Mouse (Mus musculus): Measurements from ENCODE around the gene Ptcra.
"Not testable (repeated sequence)": the region's sequence is repeated elsewhere in the genome, so short reads cannot be mapped to it uniquely, and the experiment has no call there.

Gene Ptcra

GRCm38 (mm10) chr17:46763544-46763943 is at the start of gene Ptcra:
Gene Ptcra (minus strand): TSS chr17:46763712.
- DNase-seq (ENCODE audit: low spot score) = no peak

- DNase-seq (ENCODE audit: low spot score) = no peak
These were observed 48.9 kb upstream of the Ptcra start for GRCm38 (mm10) chr17:46812442-46812841.

- no peak for DNase-seq (ENCODE audit: low spot score)
These were observed 47.2 kb upstream of the Ptcra start for GRCm38 (mm10) chr17:46810672-46811071.

DNA sequence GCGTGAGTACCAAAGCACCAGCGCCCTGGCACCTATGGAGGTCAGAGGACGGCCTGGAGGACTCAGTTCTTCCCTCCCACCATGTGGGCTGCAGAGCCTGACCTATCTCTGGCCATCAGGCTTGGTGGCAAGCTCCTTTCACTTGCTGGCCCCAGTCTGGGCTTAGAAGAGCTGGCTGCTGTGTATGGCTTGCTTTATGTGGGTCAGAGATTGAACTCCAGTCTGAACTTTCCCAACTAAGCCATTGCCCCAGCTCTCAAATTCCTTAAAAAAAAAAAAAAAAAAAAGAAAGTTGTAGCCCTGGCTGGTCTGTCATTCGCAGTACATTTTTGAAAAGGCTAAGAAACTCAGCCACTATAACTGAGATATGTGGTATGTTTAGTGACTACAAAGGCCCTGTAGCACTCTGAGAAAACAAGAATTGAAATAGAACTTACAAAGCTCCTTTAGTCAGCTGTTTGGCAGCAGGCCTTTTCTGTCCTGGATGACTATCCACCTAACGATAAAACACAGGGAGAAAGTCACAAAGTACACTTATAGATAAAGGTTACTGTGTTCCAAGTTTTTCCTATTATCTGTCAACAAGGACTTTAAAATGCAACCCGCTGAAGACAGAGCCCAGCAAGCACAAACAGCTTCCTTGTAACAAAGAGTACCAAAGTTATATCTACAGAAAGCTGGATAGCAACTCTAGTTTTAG is 45.8 kb upstream of the Ptcra start:
- no peak for DNase-seq (ENCODE audit: low spot score)

GRCm38 (mm10) chr17:46808376-46808775 is 44.9 kb upstream of the Ptcra start:
- no peak for DNase-seq (ENCODE audit: low spot score)

GRCm38 (mm10) chr17:46801761-46802160 is 38.2 kb upstream of the Ptcra start:
- DNase-seq (ENCODE audit: low spot score) = no peak

- DNase-seq (ENCODE audit: low spot score) = no peak
These were observed 36.2 kb upstream of the Ptcra start for GRCm38 (mm10) chr17:46799680-46800079.

- no peak for DNase-seq (ENCODE audit: low spot score)
These were observed 33.9 kb upstream of the Ptcra start for GRCm38 (mm10) chr17:46797386-46797785.

DNA sequence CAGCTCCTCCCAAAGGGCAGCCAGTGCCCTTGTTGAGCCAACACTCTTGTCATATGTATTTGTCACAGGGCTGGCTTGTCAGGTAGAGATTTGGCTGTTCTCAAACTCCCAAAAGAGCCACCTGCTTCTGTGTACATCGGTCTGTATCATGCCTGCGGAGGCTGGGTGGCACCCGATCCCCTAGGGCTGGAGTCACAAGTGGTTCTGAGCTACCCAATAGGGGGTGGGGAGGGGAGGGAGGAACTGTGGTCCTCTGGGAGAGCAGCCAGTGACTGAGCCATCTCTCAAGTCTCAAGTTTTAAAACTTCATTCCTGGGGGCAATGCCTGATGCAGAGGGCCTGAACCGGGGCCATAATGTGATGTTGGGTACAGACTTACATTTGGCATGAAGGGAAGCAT is 33.2 kb upstream of the Ptcra start:
- no peak for DNase-seq (ENCODE audit: low spot score)

- no peak for DNase-seq (ENCODE audit: low spot score)
These were observed 29.5 kb upstream of the Ptcra start for GRCm38 (mm10) chr17:46792963-46793362.

DNA sequence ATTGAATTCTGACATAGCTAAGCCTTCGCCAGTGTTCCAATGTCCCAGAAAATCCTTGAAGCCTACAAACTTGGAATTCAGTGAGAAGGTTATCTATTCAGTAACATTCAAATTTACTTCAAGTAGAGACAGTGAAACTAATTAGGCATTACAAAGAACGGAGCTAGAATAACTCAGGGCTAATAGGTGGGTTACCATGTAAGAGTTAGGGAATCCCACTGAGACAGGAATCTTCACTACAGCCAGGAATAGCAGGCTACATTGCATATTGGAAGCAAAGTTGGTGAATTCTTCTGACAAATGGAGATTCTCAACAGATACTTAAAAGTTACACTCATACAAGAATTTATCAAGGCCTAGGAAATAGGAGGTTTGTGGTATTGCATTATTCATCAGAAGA is 24.5 kb upstream of the Ptcra start:
- DNase-seq (ENCODE audit: low spot score) = not testable (repeated sequence)

- peak; percentile 57 for DNase-seq (ENCODE audit: low spot score)
These were observed 23.4 kb upstream of the Ptcra start for GRCm38 (mm10) chr17:46786952-46787351.

DNA sequence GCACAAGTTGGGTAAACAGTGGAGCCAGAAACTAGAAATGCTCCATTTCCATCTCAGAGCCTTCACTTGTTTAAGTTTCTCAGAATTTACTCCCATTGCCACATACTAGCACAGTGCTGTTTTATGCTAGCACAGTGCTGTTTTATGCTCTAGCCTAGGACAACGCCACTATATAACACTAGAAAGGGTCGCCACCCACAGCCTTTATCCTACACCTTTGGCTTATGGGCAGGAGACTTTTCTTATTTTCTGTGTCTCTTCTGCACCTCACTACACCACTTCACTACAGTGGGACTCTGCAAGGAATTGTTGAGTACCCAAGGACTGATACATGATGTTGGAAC is 19.7 kb upstream of the Ptcra start:
- DNase-seq (ENCODE audit: low spot score) = no peak

GRCm38 (mm10) chr17:46782341-46783221 is 19.1 kb upstream of the Ptcra start, which contains the start of gene Rpl7l1:
Gene Rpl7l1 (minus strand): TSS chr17:46782672.
- peak; percentile 93 for DNase-seq (ENCODE audit: low spot score)

DNA sequence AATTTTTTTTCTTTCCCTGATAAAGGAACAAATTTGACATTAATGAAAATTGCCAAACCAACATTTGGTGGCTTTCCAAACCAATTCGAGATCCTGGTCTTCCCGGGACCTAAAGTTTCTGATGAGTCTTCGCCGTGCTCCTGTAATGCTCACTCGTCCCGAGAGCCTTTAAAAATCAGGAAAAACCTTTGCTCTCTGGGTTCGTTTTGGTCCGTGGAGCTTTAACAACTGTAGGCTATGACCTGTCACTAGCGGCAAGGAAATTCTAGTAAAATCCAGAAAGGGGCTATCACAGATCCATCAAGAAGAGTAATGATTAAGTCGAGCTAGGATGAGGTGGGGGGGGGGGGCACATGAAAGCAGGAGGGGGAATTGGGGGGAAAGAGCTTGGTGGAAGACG is 18.4 kb upstream of the Ptcra start:
- DNase-seq (ENCODE audit: low spot score) = no peak

- DNase-seq (ENCODE audit: low spot score) = no peak
These were observed 12.6 kb upstream of the Ptcra start for GRCm38 (mm10) chr17:46776087-46776486.

- no peak for DNase-seq (ENCODE audit: low spot score)
These were observed 11.6 kb upstream of the Ptcra start for GRCm38 (mm10) chr17:46775070-46775469.

- DNase-seq (ENCODE audit: low spot score) = no peak
These were observed 10.6 kb upstream of the Ptcra start for GRCm38 (mm10) chr17:46774131-46774472.

GRCm38 (mm10) chr17:46773278-46774130 is 10.0 kb upstream of the Ptcra start:
- peak; percentile 51 for DNase-seq (ENCODE audit: low spot score)

- DNase-seq (ENCODE audit: low spot score) = peak; percentile 76
These were observed 9.1 kb upstream of the Ptcra start, which contains the start of gene 2310039H08Rik for GRCm38 (mm10) chr17:46772404-46773277. Gene 2310039H08Rik (plus strand): TSS chr17:46772635.

DNA sequence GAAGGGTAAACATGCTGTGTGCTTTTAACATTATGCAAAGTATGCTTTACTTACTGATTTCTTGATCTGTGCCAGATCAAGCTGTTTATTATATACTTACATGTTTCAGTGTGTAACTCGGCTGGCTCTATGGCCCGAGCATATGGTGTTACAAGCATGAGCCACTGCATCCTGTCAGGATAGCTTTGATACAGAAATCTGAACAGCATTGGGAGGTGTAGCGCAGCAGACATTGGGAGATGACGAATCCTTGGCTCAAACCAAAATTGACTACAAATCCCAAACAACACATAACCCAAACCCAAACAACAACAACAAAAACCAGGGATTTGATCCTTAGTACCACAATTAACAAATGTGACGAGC is 8.5 kb upstream of the Ptcra start:
- DNase-seq (ENCODE audit: low spot score) = no peak

Measured in c-Kit-positive CD71-positive TER-119-positive erythroid progenitor cells, embryonic 14.5 days (primary cell).